In genomic region chr9:50885600-50885987, GRCm38 (mm10) we compare ENCODE assay signal across 11 mouse cellular contexts. TPM values are rescaled to one million over a fixed set of nuclear protein-coding genes. Genes with fewer than 3 reads are reported as not detected.
DNase-seq lines count a peak whose midpoint lies in the region; ATAC-seq lines count a peak whose summit lies in the region.
"Had no signal": no experiment of that assay in that cellular context is flagged by ENCODE, and none has a peak within 500 bp of the region (broad histone marks: within the 10 kb centered on the region; RNA-seq: fewer than 3 reads in every experiment).

No protein-coding gene starts in this region.

- intact Hi-C loops in heart, postnatal 25 days (cut with DNase I), result loop anchor here (2.0 kb wide), 1 partner anchor 29 kb away; no protein-coding TSS in a partner anchor

- no peaks in the 10 kb centered on the region for H3K9me3 ChIP-seq in heart, embryonic 13.5 days
- no peaks in the 10 kb centered on the region for H3K9me3 ChIP-seq in kidney, embryonic 16.5 days (ENCODE audit: low read length)
- H3K9me3 ChIP-seq: G1E; neural tube, embryonic 12.5 days had no signal

- no peak overlapping the region; the same call in 1 of the 2 replicates for H3K9ac ChIP-seq in heart, embryonic 13.5 days
- no peak overlapping the region for H3K9ac ChIP-seq in kidney, embryonic 16.5 days (replicated peaks; ENCODE audit: low read length)
- H3K9ac ChIP-seq: neural tube, embryonic 12.5 days had no signal

- WGBS in heart, embryonic 13.5 days, result 69% methylated on average over 1 of the region's 1 CpGs
- WGBS in kidney, embryonic 16.5 days, result 36% methylated on average over 1 of the region's 1 CpGs

- peaks cover 47% of the 10 kb centered on the region for H3K4me1 ChIP-seq in heart, embryonic 13.5 days
- peaks cover 24% of the 10 kb centered on the region for H3K4me1 ChIP-seq in kidney, embryonic 16.5 days (ENCODE audit: insufficient read depth, low read length)
- H3K4me1 ChIP-seq: neural tube, embryonic 12.5 days had no signal

- H3K36me3 ChIP-seq in heart, embryonic 13.5 days, result peaks cover 42% of the 10 kb centered on the region
- peaks cover 9% of the 10 kb centered on the region for H3K36me3 ChIP-seq in kidney, embryonic 16.5 days (ENCODE audit: insufficient read depth, low read length)

- H3K27me3 ChIP-seq in heart, embryonic 13.5 days (replicated peaks), result no peaks in the 10 kb centered on the region
- no peaks in the 10 kb centered on the region for H3K27me3 ChIP-seq in kidney, embryonic 16.5 days (ENCODE audit: insufficient read depth, low read length)
- H3K27me3 ChIP-seq: neural tube, embryonic 12.5 days had no signal

- H3K27ac ChIP-seq in heart, embryonic 13.5 days (replicated peaks), result 0 out of 2 replicates have a peak overlapping the region, but pooled peaks have one; percentile 2
- peak overlapping the region; percentile 54 for H3K27ac ChIP-seq in kidney, embryonic 16.5 days (ENCODE audit: low read length)
- H3K27ac ChIP-seq: neural tube, embryonic 12.5 days had no signal

- no peak for ATAC-seq in heart, embryonic 13.5 days (ENCODE audit: extremely low read depth, insufficient number of reproducible peaks, low FRiP score, low TSS enrichment)
- ATAC-seq in kidney, embryonic 16.5 days (ENCODE audit: low FRiP score, low TSS enrichment), result no peak

- H3K4me2 ChIP-seq in heart, embryonic 13.5 days, result no peak overlapping the region
- no peak overlapping the region for H3K4me2 ChIP-seq in kidney, embryonic 16.5 days (replicated peaks; ENCODE audit: low read depth, low read length)
- H3K4me2 ChIP-seq: neural tube, embryonic 12.5 days had no signal

- DNase-seq in heart, postnatal 25 days (ENCODE audit: low spot score), result no peak
- DNase-seq in NIH3T3 (ENCODE audit: low read depth), result peak; percentile 29
- peak; percentile 58 to 62 for DNase-seq in cerebellum, postnatal 14 days
- no peak for DNase-seq in right cerebral cortex, adult 18-20 months
- DNase-seq in urinary bladder, adult 18-20 months (ENCODE audit: low spot score in 2 of 2), result no peak
- no peak for DNase-seq in T-cell, adult 2 months (ENCODE audit: low spot score)
- DNase-seq: thymus, postnatal 4 days had no signal

- no peak overlapping the region for H3K4me3 ChIP-seq in heart, embryonic 13.5 days
- H3K4me3 ChIP-seq in kidney, embryonic 16.5 days (ENCODE audit: low read length), result no peak overlapping the region
- H3K4me3 ChIP-seq: neural tube, embryonic 12.5 days had no signal

RNA-seq across cellular contexts. Expression of gene Ppp2r1b, which starts 40.5 kb away (rescaled TPM):
- 46.3 and 48.6 TPM in 2 replicates for polyA plus RNA-seq in heart, embryonic 13.5 days (2015; fragmentation: Nextera tagmentation; extraction: Ambion mirVana)
- 10 to 100 TPM; 10.2 to 10.5 TPM for total RNA-seq in heart, postnatal 25 days (2021)
- 74.6 and 77.0 TPM in 2 replicates for polyA plus RNA-seq in kidney, embryonic 16.5 days (2015; fragmentation: Nextera tagmentation; extraction: Ambion mirVana)

Comparison
In these comparisons a context has a peak if more than half of its experiments do, and no peak if none do; other contexts are left out.
1. DNase-seq: peak in NIH3T3 (single experiment) and cerebellum, postnatal 14 days (2 of 2); none in heart, postnatal 25 days (single experiment), right cerebral cortex, adult 18-20 months (single experiment), urinary bladder, adult 18-20 months (0 of 2) and T-cell, adult 2 months (single experiment).